Mouse (Mus musculus) limb, embryonic 15.5 days (tissue): Measurements from ENCODE around the gene Lrrn1. TPM values are rescaled to one million over a fixed set of nuclear protein-coding genes. Genes with fewer than 3 reads are reported as not detected.

ENCODE experiments used
- ATAC-seq: fragments of 200-750 bp; cut with Nextera tagmentation; 2 replicates; pipeline ENCODE4 v1.8.0; 2017; ENCODE audit warnings: low read depth, moderate TSS enrichment; ENCODE audit not compliant: insufficient number of reproducible peaks, low FRiP score, low TSS enrichment
- H3K27ac ChIP-seq: fragments of 300-500 bp; sonication (generic); 2 replicates; pipeline ENCODE4 v1.5.1; 2015; ENCODE audit warnings: moderate library complexity, mild to moderate bottlenecking, inconsistent platforms
- H3K27me3 ChIP-seq: fragments of 300-500 bp; sonication (generic); 2 replicates; pipeline ENCODE4 v1.6.1; 2015; ENCODE audit warnings: inconsistent platforms
- H3K36me3 ChIP-seq: fragments of 300-500 bp; sonication (generic); 2 replicates; pipeline ENCODE4 v1.6.1; 2015; ENCODE audit warnings: inconsistent platforms
- H3K4me1 ChIP-seq: fragments of 300-500 bp; sonication (generic); 2 replicates; pipeline ENCODE4 v1.6.1; 2015; ENCODE audit warnings: inconsistent platforms
- H3K4me2 ChIP-seq: fragments of 300-500 bp; sonication (generic); 2 replicates; pipeline ENCODE4 v1.6.1; 2015; ENCODE audit warnings: mild to moderate bottlenecking, inconsistent platforms
- H3K4me3 ChIP-seq: fragments of 300-500 bp; sonication (generic); 2 replicates; pipeline ENCODE4 v1.5.1; 2015; ENCODE audit warnings: mild to moderate bottlenecking, inconsistent platforms
- H3K9ac ChIP-seq: fragments of 300-500 bp; sonication (generic); 2 replicates; pipeline ENCODE4 v1.6.1; 2015; ENCODE audit warnings: inconsistent platforms
- H3K9me3 ChIP-seq: fragments of 300-500 bp; sonication (generic); 2 replicates; pipeline ENCODE4 v1.6.1; 2016; ENCODE audit warnings: inconsistent platforms
- WGBS: fragments of 180-500 bp; shearing (Covaris S2); methylation state at CpG from one replicate; pipeline ENCODE4 v1.1.7; 2015; 5-methylcytosine and 5-hydroxymethylcytosine counted together
- polyA plus RNA-seq: library from polyadenylated mRNA; unstranded; fragments of >200 nt; fragmentation: Nextera tagmentation; extraction: Ambion mirVana; gene quantifications from 2 replicates; pipeline ENCODE4 v1.2.1, GENCODE M21; 2015

Lrrn1 gene
- polyA plus RNA-seq, 1 experiment from 2014 or later: 35.1 TPM

DNA sequence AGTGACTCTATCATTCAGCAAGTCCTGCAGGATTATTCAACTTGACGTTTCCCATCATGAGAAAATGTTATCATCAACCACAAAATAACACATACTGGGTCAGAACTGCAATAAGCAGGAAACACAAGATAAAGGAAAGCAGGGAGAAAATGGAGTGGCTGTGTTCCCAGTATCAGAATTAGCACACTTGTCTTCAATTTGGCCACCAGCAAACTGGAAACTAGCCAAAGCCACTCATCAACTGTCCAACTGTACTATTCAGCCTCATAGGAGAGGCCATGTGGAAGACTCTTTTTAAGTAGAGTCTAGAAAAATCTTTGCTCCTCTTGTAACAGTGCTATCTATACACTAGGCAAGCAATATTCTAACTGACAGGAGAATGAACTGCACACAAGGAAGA is 84.7 kb downstream of the Lrrn1 start:
- no peaks in the 10 kb centered on the region for H3K9me3 ChIP-seq
- H3K27me3 ChIP-seq: no peaks in the 10 kb centered on the region
- H3K4me1 ChIP-seq: no peaks in the 10 kb centered on the region
- H3K27ac ChIP-seq: no peak overlapping the region
- H3K9ac ChIP-seq: no peak overlapping the region
- WGBS: 59% methylated on average over 1 of the region's 1 CpGs
- no peak overlapping the region for H3K4me2 ChIP-seq
- H3K36me3 ChIP-seq: no peaks in the 10 kb centered on the region
- ATAC-seq: no peak
- H3K4me3 ChIP-seq: no peak overlapping the region
